Mouse (Mus musculus) cerebellum, adult 8-10 months (tissue): ENCODE results near the gene Farp1.

ENCODE experiments used
- DNase-seq: peaks from one replicate; pipeline ENCODE4 v3.0.0; 2022

Farp1 gene

DNA sequence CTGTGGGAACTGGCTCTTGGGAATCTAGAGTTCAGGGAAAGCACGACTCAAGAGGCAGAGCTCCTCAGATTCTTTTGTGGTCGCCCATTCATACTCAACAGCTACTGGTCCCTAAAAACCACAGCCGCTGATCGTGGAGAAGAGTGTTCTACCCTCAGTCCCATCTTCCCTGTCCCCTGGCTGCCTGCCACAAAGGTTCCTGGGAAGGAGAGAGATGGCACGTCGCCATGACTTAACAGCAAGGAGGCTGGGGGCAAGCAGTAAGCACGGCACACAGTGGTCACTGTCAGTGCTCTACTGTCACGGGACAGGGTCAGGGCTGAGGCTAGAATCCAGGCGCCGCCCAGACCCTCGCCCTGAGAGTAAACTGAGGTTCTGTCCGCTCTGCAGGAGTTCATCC lies 240.0 kb downstream of the Farp1 start:
- DNase-seq, result no peak

DNA sequence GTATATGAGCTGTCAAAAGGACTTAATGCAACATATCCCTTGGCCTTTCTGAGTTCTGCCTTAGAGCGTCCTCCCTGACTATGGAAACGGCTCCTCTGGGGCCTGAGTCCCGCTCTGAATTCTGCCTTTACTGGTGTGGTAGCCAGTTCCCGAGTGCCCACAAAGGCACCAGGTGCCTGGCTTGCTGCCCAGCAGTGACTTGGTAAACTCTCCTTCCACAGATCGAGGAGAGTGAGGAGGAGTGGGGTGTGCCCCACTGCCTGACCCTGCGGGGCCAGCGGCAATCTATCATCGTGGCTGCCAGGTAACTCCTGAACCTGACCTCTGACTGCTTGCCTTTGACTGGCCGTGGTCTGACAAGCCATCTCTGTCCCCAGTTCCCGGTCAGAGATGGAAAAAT lies 241.0 kb downstream of the Farp1 start:
- DNase-seq, result no peak

DNA sequence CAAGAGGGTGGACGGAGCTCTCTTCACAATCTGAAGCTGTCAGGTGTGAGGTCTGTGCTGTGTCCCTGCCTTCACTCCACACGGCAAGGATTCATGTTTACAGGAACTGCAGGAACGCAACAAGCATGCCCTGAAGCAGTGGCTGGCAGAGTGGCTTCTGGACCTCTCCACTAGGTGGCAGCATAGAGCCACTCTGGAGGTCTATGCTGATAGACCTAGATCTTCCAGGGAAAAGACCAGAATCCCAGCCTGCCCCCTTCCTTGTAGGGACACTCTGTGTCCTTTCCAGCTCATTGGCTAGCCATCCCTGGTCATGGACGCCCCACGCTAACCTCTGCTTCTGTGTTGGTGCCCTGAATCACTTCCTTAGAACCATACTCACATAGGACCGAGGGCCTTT lies 244.1 kb downstream of the Farp1 start:
- peak; percentile 79 for DNase-seq

DNA sequence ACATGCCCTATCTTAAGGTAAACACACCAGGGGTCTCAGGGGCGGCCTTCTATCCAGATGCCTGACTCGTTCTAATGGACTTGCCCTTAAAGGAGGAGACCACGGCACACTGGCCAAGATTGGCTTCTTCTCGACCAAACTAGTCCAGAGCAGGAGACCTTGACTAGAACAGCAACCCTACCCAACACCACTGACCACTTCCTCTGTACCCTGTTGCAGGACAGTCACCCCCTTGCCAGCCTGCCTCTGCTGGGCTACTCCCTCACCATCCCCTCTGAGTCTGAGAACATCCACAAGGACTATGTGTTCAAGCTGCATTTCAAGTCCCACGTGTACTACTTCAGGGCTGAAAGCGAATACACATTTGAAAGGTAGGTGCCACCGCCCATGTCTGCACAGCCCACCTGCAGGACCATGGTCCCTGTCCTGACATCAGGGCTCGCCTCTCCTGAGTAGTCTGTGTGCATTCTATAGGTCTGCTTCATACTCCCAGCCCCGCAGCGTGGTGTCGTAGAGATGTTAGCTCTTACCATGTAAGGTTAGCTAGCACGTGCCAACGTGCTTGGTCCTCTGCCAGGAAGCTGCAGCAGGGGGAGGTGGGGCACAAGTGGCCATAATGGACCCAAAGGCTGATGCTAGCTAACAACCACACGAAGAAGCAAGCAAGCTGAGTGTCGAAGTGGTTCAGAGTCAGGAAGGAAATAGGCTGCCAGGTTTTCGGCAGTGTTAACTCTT lies 245.8 kb downstream of the Farp1 start:
- DNase-seq, result no peak

DNA sequence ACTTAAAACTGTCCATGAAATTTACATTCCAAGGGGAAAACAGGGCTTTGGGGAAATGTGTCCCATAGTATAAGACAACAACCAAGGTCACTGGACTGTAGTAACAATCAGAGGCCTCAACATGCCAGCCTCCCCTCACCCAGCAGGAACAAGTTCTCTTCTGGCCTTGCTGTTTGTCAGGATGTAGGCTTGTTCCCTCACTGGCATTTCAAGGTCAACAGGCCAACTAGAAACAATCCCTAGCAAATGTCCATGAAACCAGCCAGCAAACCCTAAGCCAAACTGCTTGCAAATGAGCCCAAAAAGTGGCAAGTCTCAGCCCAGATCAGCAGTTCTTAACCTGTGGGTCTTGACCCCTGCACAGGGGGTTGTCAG lies 246.3 kb downstream of the Farp1 start:
- DNase-seq, result no peak

DNA sequence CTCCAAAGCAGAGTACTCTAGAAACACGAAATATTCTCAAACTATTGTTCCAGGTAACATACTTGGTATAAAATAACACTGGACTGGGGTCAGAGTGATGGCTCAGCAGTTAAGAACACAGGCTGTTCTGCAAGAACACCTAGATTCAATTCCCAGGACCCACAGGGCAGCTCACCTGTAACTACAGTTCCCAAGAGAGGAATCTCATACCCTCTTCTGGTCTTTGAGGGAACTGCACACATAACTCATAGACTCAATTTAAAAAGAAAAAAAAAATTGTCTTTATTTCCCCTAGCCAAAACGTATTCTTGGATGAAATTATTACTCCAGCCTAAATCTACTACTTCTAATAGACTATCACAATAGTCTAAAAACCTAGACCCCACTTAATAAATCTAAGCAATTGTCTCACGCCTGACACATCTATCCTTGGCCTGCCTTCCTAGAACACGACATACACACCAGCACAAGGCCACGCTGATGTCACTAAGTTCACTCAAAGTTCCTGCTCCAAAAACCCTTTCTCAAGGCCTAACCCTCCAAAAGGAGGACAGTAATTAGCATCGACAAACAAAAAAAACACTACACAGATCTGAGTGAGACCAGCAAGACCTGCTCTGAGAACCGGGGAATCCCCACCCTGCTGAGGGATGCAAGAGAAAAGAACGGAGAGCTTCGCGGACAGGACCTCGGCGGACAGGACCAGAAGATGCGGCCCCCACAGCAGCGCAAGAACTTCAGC lies 250.6 kb downstream of the Farp1 start:
- DNase-seq, result no peak

DNA sequence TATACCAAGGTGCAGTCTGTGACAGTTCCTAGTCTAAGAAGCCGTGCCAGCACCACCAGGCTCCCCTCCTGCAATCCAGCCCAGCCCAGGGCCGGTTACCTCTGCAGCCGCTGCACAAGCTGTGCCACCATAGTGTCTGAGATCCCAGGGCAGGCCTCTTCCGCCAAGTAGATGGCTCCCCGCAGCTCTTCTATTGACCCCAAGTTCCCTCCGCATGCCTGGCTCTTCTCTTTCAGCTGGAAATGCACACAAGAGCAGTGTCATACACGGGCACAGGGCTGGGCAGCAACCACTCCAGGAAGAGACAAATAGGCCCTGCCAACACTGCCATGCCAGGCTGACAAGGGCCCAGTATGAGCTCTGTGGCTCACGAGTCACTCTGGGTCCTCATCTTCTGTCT lies 256.9 kb downstream of the Farp1 start:
- DNase-seq, result no peak

DNA sequence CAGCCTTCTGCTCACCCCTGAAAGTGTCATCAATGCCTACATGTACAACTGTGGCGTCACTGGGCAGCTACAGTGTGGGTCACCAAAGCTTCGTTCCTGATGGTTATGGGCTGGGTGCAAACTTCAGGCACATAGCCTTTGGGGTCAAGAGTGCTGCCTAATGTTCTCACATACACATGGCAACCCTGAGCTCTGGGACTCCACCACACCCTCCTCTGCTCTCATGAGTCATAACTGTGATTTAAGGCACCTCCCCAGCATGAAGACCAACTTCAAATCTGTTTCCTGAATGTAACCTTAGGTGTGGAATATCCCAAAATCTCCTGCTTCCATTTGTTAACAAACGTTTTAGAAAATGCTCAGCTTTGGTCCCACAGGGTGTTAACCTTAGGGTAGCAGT lies 257.4 kb downstream of the Farp1 start:
- no peak for DNase-seq

DNA sequence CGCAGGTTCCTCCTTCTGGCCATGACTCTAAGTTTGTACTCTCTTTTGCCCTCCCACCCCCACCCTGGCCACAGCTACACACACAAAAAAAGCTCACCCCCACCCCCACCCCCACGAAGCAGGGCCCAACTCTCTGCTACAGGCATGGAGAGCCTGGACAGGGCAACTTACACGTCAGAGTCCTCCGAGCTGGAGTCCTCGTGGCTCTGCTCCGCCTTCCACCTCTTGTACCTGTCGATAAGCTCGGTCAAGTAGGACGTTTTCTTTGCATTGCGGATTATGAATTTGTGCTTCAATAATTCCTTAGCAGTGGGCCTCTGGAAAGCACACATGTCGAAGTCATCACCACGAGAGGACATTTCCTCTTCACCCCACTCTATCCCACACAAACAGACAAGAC lies 259.5 kb downstream of the Farp1 start:
- no peak for DNase-seq

DNA sequence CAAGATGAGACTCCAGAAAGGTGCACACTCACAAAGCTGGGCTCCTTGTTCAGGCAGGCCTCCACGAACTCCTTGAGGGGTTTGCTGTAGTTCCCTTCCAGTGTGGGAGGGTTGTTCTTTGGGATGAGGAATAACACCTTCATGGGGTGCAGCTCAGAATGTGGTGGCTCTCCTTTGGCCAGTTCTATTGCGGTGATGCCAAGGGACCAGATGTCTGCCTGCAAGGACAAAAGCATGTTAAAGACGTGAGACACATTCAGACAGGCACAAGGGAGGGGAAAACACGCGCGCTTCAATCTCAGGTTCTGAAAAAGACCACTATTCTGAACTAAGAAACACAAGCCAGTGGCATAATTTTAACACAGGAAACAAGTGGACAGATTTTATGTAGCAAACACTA lies 262.1 kb downstream of the Farp1 start:
- DNase-seq, result no peak

DNA sequence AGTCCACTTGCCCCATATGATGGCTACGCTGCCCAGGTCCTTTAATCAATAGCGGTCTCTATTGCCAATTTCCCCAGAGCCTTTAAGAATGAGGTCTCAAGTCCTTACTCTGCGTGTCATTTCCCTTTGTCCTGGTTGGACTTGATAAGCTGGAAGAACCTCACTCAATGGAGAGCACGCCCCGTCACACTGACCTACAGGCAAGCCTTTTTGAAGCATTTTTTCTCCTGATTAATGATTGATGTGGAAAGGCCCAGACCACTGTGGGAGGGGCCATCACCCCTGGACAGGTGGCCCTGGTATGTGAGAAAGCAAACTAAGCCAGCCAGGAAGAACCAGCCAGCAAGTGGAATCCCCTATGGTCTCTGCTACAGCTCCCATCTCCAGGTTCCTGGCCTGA lies 263.5 kb downstream of the Farp1 start:
- no peak for DNase-seq

DNA sequence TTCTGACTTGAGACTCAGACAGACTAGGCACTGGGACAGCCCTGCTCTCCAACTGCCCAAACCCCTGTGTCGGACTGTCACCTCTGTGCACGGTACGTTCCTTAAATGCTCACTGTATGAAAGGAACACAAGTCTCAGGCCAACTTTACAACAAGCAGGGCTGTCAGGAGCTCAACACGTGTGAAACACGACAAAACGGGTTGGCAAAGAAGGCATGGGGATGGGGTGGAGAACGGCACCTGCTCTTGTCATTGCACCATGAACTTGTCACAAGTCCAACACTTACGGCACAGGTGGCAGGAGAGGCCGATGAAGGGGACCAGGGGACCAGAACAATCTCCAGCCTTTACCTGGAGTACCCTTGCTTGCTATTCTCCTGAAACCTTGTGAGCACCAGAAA lies 264.1 kb downstream of the Farp1 start:
- no peak for DNase-seq

DNA sequence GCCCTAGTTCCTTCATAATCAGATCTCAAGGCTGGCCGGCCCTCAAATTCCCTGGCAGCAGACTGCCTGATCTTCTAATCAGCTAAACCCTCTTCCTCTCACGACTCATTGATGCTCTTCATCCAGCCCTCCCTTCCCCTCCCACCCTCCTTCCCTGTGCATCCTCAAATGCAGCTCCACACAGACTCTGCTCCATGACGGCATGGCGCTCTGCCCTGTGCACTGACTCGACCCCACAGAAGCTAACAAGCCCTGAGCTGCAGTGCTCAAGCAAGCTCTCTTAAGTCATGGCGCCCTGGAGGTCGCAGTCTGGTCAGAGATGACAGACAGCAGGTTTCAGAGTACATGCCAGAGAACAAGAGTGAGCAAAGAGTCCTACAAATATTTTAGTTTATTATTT lies 269.5 kb downstream of the Farp1 start:
- DNase-seq, result no peak

DNA sequence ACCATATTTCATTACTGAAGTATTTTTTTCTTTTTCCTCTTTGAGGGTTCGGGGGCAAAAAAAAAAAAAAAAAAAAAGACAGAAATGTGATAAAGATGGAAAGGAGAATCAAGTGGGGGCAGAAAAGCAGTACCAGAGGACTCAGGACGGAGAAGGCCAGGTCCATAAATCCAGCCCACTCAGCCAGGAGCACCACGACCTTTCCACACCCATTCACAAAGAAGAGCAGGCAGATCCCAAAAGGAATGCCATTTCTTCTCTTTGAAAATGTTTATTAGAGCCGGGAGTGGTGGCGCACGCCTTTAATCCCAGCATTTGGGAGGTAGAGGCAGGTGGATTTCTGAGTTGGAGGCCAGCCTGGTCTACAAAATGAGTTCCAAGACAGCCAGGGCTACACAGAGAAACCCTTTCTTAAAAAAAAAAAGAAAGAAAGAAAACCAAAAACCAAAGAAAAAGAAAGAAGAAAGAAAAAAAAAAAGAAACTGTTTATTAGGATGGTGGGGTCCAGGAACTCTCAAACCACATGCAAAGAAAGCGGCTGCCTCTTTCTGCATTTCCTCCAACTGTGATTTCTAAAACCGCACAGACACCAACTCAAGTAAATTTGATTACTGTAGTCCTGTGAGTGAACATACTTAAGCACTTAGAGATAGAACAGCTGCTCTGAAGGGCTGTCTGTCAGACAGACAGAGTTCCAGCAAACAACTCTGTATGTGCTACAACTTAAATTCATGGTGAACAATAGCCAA lies 270.5 kb downstream of the Farp1 start:
- no peak for DNase-seq

DNA sequence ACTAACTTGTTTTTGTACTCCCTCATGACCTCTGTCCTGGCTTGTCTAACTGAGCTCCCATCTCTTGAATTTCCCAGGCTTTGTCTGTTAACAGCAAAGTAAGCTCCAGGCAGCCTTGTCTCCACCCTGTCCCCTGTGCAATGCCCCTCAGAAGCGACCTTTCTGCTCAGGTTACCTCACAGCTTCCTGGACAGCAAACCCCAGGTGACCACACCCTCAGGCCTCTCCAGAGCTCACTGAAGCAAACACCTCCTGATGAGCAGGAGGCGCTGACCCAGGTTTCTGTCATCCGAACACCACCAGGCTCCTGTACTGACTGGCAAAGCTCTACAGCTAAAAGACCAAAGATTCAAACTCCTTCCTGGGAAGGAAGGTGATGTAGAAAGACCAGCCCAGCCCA lies 274.9 kb downstream of the Farp1 start:
- no peak for DNase-seq

DNA sequence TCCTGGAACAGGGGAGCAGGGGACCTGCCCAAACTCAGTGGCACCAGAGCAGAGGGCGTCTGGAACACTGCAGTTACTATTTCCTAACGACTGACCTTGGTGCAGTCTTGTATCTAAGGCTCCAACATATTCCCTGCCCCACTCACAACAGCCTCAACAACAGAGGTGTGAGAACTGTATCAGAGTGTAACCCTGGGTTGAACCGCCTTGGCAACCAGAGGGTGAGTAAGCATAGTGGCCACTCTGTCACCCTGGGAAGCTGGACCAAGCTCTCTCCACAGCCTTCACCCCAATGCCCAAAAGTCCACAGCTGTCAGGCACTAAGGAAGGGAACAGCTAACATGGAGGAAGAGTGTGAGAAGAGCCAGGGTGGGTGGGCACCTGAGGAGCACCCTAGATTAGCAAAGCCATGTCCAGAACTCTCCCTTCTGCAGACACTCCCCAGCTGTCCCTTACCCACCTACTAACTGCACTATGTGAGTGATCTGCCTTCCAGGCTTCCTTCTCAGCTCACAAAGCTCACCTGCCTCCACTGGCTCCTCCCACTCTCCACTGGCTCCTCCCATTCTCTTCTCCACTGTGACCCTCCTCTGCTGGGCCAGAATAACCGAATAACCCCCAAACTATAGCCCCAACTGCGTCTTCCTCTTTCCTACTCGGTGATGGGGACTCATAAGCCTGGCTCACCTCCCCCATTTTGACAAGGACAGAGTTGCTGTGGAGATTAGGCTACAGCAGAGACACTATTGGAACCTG lies 275.5 kb downstream of the Farp1 start:
- no peak for DNase-seq

DNA sequence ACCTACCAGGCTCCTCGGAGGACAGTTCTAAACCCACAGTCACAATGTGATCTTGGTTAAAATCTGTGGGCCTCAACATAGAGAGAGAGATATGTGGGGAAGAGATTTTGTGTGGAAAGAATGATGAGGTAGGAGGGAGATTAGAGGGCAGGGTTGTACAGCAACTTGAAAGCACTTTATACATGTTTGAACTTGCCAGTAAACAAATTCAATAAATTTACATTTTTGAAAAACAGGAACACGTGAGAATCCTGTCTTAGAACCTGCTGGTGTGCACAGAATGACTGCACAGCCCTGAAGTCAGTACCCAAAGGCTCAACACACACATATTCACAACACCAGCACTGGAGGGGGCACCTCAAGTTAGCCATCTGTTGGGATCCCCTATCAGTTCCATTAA lies 276.1 kb downstream of the Farp1 start:
- no peak for DNase-seq

DNA sequence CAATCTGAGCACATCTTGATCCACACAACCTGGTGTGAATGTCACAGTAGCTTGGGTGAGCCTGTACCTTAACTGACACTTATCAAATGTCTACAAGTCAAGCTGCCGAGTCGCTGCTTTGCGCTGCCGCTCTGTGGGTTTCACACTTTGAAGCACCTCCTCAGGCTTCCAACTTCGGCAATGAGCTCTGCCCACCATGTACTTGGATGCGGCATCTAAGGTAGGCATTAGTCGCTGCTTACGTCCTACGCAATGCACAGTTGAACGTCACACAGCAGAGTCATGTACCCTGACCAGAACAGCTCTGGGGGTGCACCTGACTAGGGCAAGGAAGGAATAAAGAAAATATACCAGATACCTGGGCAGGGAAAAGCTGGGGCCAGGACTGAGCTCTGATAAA lies 278.3 kb downstream of the Farp1 start:
- no peak for DNase-seq

DNA sequence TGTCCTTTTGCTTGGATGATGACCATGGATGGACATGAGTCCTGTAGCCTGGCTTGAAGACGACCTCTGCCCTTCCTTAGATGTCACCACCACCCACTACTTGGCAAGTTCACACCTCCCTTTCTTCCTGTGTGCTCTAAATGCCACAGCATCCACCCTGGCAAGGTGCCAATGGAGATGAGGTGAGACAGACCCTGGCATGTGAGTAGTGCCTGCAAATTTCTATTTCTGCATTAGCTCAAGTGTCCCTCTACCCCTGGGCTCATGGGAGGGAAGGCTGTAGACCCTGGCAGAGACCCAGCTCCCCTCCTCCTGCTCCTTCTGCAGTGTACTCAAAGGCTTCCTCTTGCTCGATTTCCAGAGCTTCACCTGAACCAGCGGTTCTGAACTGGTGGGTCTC lies 279.9 kb downstream of the Farp1 start:
- no peak for DNase-seq

DNA sequence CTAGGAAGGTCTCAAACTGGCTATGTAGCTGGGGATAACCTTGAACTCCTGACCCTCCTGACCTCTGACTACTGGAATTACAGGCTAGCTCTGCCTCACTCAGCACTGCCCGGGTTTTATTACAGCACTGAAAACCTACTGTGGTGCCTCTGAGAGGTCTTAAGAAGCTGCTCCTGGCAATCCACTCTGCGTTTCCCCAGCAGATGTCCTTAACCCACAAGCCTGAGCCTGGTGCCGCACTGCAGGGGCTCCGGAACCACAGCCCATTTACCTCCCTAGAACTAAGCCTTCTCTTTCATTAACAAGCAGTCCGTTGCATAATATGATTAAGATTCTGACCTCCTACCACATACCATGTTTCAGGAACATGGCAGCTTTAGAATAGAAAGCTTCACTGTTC lies 281.1 kb downstream of the Farp1 start:
- no peak for DNase-seq

DNA sequence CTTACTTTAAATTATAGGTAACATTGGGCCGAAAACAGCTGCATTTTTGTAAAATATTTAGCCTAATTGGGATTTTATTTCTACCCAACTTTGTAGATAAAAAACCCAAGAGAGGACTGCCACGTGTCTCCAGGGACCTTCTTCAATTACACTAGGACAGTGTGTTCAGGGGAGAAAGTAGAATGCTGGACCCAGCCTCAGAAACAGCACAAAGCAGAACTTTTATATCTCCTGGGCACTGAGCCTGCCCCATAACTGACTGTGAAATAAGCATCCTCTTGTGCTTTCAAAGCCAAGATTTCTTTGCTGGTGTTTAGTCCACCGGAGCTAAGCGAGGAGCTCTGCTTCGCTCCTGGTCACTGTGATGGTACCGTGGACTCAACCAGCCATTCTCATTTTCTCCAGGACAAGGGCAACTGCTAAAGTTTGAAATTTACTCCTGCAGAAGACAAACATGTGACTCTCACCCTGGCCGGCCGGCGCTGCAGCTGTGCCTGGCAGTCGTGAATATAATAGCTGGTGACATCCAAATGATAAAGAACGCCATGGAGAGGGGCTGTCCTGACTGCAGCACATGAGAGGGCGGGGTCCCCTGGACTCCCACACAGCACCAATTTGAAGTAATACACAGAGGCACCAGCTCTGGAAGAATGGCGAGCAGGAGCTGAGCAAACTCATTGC lies 281.8 kb downstream of the Farp1 start:
- DNase-seq, result no peak

DNA sequence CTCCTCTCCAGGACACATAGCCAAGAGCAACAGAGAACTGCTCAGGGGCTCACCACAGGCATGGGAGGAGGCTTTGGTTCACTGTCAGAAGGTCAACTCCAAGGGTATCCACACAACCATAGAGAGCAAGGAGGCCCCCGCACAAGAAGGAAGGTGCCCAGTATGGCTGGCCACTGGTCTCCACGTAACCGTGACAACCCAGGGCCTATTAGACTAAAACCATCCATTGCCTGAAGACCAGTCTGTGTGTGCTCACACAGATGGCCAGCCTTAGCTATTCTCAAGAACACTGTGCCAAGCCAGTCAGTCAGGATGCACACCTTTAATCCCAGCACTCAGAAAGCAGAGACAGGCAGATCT lies 282.3 kb downstream of the Farp1 start:
- no peak for DNase-seq

DNA sequence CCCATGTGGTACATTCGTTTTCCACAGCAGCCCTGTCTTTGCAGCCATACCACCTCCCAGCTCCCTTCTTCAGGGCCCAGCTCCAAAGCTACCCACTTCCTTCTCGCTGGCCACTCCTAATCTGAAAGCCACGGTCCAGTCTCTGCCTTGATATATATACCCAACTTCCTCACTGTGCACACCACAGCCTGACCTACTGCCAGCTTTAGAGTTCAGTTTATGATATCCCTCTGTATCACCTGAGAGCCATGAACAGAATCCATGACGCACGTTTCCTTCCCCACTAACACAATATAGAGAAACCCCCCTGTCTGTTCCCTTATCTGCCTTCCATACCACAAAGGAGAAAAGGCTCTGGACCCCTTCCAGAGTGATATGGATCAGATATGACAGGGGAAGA lies 283.4 kb downstream of the Farp1 start:
- no peak for DNase-seq
